Mouse (Mus musculus) neural tube, embryonic 11.5 days (tissue): ENCODE results near the gene Ccdc153. TPM values are rescaled to one million over a fixed set of nuclear protein-coding genes. Genes with fewer than 3 reads are reported as not detected.

Experiments used
- ATAC-seq: fragments of 200-750 bp; cut with Nextera tagmentation; 2 replicates; pipeline ENCODE4 v1.8.0; 2017; ENCODE audit warnings: moderate number of reproducible peaks, mild to moderate bottlenecking, moderate TSS enrichment, moderate library complexity; ENCODE audit not compliant: insufficient read depth, low FRiP score, low TSS enrichment
- DNase-seq: peaks from one replicate; pipeline ENCODE4 v3.0.0-alpha.2; 2015; ENCODE audit warnings: low spot score
- H3K27ac ChIP-seq: fragments of 300-500 bp; sonication (generic); 2 replicates; pipeline ENCODE4 v1.5.1; 2014; ENCODE audit warnings: low read depth, mild to moderate bottlenecking, low read length
- H3K27me3 ChIP-seq: fragments of 300-500 bp; sonication (generic); 2 replicates; pipeline ENCODE4 v1.6.1; 2014; ENCODE audit warnings: mild to moderate bottlenecking, low read length, mixed read lengths; ENCODE audit not compliant: control insufficient read depth, insufficient read depth
- H3K36me3 ChIP-seq: fragments of 300-500 bp; sonication (generic); 2 replicates; pipeline ENCODE4 v1.6.1; 2014; ENCODE audit warnings: mild to moderate bottlenecking, low read length, moderate library complexity, mixed read lengths; ENCODE audit not compliant: control insufficient read depth, insufficient read depth
- H3K4me1 ChIP-seq: fragments of 300-500 bp; sonication (generic); 2 replicates; pipeline ENCODE4 v1.6.1; 2014; ENCODE audit warnings: low read length, mixed read lengths; ENCODE audit not compliant: control insufficient read depth, insufficient read depth
- H3K4me2 ChIP-seq: fragments of 300-500 bp; sonication (generic); 2 replicates; pipeline ENCODE4 v1.6.1; 2014; ENCODE audit warnings: low read depth, mild to moderate bottlenecking, moderate library complexity
- H3K4me3 ChIP-seq: fragments of 300-500 bp; sonication (generic); 2 replicates; pipeline ENCODE4 v1.5.1; 2014; ENCODE audit warnings: low read depth, low read length
- H3K9ac ChIP-seq: fragments of 300-500 bp; sonication (generic); 2 replicates; pipeline ENCODE4 v1.6.1; 2014; ENCODE audit warnings: mild to moderate bottlenecking, low read length
- H3K9me3 ChIP-seq: fragments of 300-500 bp; sonication (generic); 2 replicates; pipeline ENCODE4 v1.6.1; 2016; ENCODE audit warnings: low read length; ENCODE audit not compliant: control insufficient read depth
- WGBS: fragments of 180-500 bp; shearing (Covaris S2); extraction: QIAGEN DNeasy Blood & Tissue Kit; methylation state at CpG from one replicate; pipeline ENCODE4 v1.1.7; 2014; 5-methylcytosine and 5-hydroxymethylcytosine counted together
- polyA plus RNA-seq: library from polyadenylated mRNA; unstranded; fragments of >200 nt; fragmentation: Nextera tagmentation; extraction: Ambion mirVana; gene quantifications from 2 replicates; pipeline ENCODE4 v1.2.1, GENCODE M21; 2014

The Ccdc153 gene
- not detected in 2 replicates for polyA plus RNA-seq

- no peaks in the 10 kb centered on the region for H3K27me3 ChIP-seq
- no peaks in the 10 kb centered on the region for H3K4me1 ChIP-seq
- H3K27ac ChIP-seq, result no peak within 1 kb of the TSS
- no peak within 1 kb of the TSS for H3K9ac ChIP-seq
- no peaks in the 10 kb centered on the region for H3K9me3 ChIP-seq
- ATAC-seq (no peak), DNase-seq (no peak)
- H3K4me3 ChIP-seq, result no peak within 1 kb of the TSS
- no peak within 1 kb of the TSS for H3K4me2 ChIP-seq
- WGBS, result 51% methylated on average over 2 of the region's 2 CpGs
- no peaks in the 10 kb centered on the region for H3K36me3 ChIP-seq
Observed at GRCm38 (mm10) chr9:44240399-44240798, at the start of gene Ccdc153. Gene Ccdc153, plus strand, starts transcription at chr9:44240676.

DNA sequence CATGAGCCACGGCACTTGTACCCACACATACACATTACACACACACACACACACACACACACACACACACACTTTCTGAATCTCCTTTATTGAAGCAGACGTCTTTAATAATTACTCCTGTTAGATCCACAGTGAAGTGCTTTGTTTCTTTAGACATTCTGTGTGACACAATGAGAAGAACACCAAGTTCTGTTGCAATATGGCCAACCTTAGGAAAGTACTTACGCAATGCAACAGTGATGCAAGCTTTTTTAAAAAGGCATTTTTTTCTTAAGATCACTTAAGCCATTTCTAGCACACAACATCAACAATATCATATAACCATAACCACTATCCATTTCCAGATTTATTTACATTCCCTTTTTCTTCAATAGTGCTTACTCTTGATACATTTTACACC, 49.3 kb upstream of the Ccdc153 start:
- DNase-seq, result no peak
- no peak overlapping the region for H3K4me3 ChIP-seq
- no peak for ATAC-seq
- no peak overlapping the region for H3K4me2 ChIP-seq
- no peaks in the 10 kb centered on the region for H3K27me3 ChIP-seq
- H3K36me3 ChIP-seq, result no peaks in the 10 kb centered on the region
- 85% methylated on average over 3 of the region's 3 CpGs for WGBS
- no peak overlapping the region for H3K9ac ChIP-seq
- no peaks in the 10 kb centered on the region for H3K4me1 ChIP-seq
- no peaks in the 10 kb centered on the region for H3K9me3 ChIP-seq
- no peak overlapping the region for H3K27ac ChIP-seq

GRCm38 (mm10) chr9:44192312-44192711, 48.2 kb upstream of the Ccdc153 start:
- Histone ChIP-seq H3K9ac (no peak overlapping the region), H3K36me3 (no peaks in the 10 kb centered on the region), H3K4me3 (no peak overlapping the region), H3K27me3 (no peaks in the 10 kb centered on the region), H3K9me3 (no peaks in the 10 kb centered on the region), H3K27ac (no peak overlapping the region), H3K4me1 (no peaks in the 10 kb centered on the region), H3K4me2 (no peak overlapping the region)
- ATAC-seq (no peak), DNase-seq (no peak)
- 93% methylated on average over 3 of the region's 3 CpGs for WGBS

DNA sequence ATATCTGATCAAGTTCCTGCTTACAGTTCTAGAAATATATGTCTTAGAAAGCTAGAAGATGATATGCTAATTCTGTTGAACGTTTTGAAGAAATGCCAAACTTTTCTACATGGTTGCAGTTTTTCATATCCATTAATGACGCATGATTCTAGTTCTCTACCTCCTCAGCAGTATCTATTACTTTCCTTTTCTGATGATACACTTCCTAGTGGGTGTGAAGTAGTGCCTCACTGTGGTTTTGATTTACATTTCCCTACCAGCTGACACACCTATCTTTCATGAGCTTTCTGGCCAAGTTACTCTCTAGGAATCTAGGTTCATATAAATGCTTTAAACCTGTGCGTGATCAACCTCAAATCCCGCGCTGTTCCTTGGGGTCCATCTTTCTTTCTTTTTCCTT, 47.7 kb upstream of the Ccdc153 start:
- no peak overlapping the region for H3K27ac ChIP-seq
- no peak overlapping the region for H3K4me3 ChIP-seq
- 96% methylated on average over 5 of the region's 5 CpGs for WGBS
- H3K4me2 ChIP-seq, result no peak overlapping the region
- no peaks in the 10 kb centered on the region for H3K9me3 ChIP-seq
- DNase-seq, result no peak
- no peak for ATAC-seq
- H3K4me1 ChIP-seq, result no peaks in the 10 kb centered on the region
- no peaks in the 10 kb centered on the region for H3K36me3 ChIP-seq
- no peaks in the 10 kb centered on the region for H3K27me3 ChIP-seq
- no peak overlapping the region for H3K9ac ChIP-seq

- no peak for ATAC-seq
- H3K4me1 ChIP-seq, result no peaks in the 10 kb centered on the region
Observed at GRCm38 (mm10) chr9:44194000-44194399, 46.5 kb upstream of the Ccdc153 start.

GRCm38 (mm10) chr9:44196354-44196753, 44.1 kb upstream of the Ccdc153 start:
- Histone ChIP-seq H3K9me3 (no peaks in the 10 kb centered on the region), H3K4me1 (no peaks in the 10 kb centered on the region), H3K4me3 (no peak overlapping the region), H3K9ac (no peak overlapping the region), H3K27ac (no peak overlapping the region), H3K4me2 (no peak overlapping the region), H3K36me3 (0 out of 2 replicates have a peak, but pooled peaks cover 2% of the 10 kb centered on the region), H3K27me3 (no peaks in the 10 kb centered on the region)
- WGBS, result 91% methylated on average over 4 of the region's 4 CpGs
- ATAC-seq, result no peak
- no peak for DNase-seq

More at GRCm38 (mm10) chr9:44194000-44194399, 46.5 kb upstream of the Ccdc153 start:
- DNase-seq, result no peak
- no peak overlapping the region for H3K9ac ChIP-seq
- 95% methylated on average over 1 of the region's 1 CpGs for WGBS
- no peaks in the 10 kb centered on the region for H3K9me3 ChIP-seq
- H3K27ac ChIP-seq, result no peak overlapping the region
- no peak overlapping the region for H3K4me3 ChIP-seq
- no peak overlapping the region for H3K4me2 ChIP-seq
- H3K36me3 ChIP-seq, result no peaks in the 10 kb centered on the region
- H3K27me3 ChIP-seq, result no peaks in the 10 kb centered on the region

DNA sequence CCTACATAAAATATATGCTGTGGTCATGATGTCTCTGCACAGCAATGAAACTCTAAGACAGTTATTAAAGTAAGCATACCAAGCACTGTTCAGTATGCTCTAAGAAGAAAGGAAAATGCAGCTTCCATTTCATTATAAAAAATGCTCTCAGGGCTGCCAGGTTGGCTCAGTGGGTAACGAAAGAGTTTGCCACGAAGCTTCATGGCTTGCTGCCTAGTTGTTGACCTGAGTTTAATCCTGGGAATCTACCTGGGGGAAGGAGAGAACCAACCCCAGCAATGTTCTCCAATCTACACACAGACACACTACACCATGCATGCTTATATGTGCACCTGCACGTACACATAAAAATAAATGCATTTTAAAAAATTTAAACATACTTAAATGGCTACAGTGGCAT, 41.3 kb upstream of the Ccdc153 start:
- no peak for DNase-seq
- no peak overlapping the region for H3K9ac ChIP-seq
- WGBS, result 93% methylated on average over 3 of the region's 3 CpGs
- 0 out of 2 replicates have a peak, but pooled peaks cover 2% of the 10 kb centered on the region for H3K36me3 ChIP-seq
- H3K4me2 ChIP-seq, result no peak overlapping the region
- no peak overlapping the region for H3K27ac ChIP-seq
- H3K27me3 ChIP-seq, result no peaks in the 10 kb centered on the region
- H3K4me3 ChIP-seq, result no peak overlapping the region
- ATAC-seq, result no peak
- H3K9me3 ChIP-seq, result no peaks in the 10 kb centered on the region
- H3K4me1 ChIP-seq, result no peaks in the 10 kb centered on the region

- Histone ChIP-seq H3K9me3 (no peaks in the 10 kb centered on the region), H3K4me3 (no peak overlapping the region), H3K4me1 (no peaks in the 10 kb centered on the region), H3K27ac (no peak overlapping the region), H3K36me3 (0 out of 2 replicates have a peak, but pooled peaks cover 2% of the 10 kb centered on the region), H3K27me3 (no peaks in the 10 kb centered on the region), H3K4me2 (no peak overlapping the region), H3K9ac (no peak overlapping the region)
- no peak for ATAC-seq
- DNase-seq, result no peak
Observed at GRCm38 (mm10) chr9:44199580-44199979, 40.9 kb upstream of the Ccdc153 start.

GRCm38 (mm10) chr9:44200458-44200857, 40.0 kb upstream of the Ccdc153 start:
- no peak overlapping the region for H3K9ac ChIP-seq
- no peak overlapping the region for H3K27ac ChIP-seq
- DNase-seq, result no peak
- no peak overlapping the region for H3K4me3 ChIP-seq
- no peak for ATAC-seq
- no peak overlapping the region for H3K4me2 ChIP-seq
- H3K4me1 ChIP-seq, result no peaks in the 10 kb centered on the region
- 0 out of 2 replicates have a peak, but pooled peaks cover 2% of the 10 kb centered on the region for H3K36me3 ChIP-seq
- no peaks in the 10 kb centered on the region for H3K9me3 ChIP-seq
- H3K27me3 ChIP-seq, result no peaks in the 10 kb centered on the region
- 75% methylated on average over 3 of the region's 3 CpGs for WGBS
